Mouse (Mus musculus): ENCODE data around the gene Snx29. TPM values are rescaled to one million over a fixed set of nuclear protein-coding genes. Genes with fewer than 3 reads are reported as not detected.

Snx29 gene
- total RNA-seq, 2 experiments from 2014 or later: 6.2 to 9.0 TPM

DNA sequence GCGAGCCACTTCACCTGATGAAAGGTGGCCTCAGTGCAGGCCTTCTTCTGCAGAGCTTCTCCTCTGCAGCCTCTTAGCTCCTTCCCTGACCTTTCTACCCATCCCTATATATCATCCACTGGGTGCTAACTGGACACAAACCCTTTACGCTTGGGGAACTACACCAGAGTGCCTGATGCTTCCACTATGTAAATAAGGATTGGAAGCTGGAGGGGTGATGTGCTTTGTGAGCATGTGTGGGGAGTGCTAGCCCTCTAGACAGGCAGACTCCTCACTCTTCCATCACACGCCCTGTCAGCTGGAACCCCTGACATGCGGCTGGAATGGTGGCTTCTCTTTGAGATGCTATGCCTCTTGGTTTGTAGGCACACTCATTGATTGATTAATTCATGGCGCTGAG is 370.0 kb downstream of the Snx29 start:
- ATAC-seq (replicated peaks; ENCODE audit: low FRiP score, poor library complexity, severe bottlenecking): no peak

DNA sequence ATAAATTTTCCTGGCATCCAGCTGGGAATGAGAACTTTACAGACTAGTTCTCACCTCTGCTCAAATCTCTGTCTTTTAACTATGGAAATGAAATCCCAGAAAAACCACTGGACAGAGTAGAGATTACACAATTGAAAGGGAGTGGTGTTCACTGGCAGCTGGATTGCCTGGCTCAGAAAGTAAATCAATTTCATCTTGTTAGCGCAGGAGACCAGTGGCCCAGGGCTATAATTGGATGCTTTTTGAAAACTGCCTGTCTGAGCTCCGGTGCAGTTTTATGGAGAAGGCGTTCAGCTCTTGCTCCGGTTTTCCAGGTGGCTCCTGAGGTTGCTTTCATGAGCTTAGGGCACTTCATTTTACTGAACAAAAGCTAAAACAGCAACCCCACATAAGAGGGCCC is 371.7 kb downstream of the Snx29 start:
- ATAC-seq (replicated peaks; ENCODE audit: low FRiP score, poor library complexity, severe bottlenecking): no peak

DNA sequence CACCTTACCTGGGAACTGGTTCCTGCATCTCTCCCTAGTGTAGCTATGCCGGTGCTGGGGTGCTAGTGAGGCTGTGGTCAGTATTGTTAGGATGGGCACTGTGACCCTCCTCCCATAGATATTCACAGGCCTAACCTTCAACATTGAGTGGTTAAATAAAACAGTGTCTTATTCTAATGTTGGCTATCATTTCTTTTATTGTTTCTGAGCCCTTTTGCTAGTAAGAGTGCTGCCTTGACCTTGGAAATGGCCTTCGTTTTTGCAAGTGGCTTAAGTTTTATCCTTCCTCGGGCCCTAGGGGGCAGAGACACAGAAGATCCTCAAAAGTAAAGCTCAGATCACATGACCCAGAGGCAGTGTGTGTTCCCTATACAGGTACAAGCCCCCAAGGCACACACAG is 374.1 kb downstream of the Snx29 start:
- no peak for ATAC-seq (replicated peaks; ENCODE audit: low FRiP score, poor library complexity, severe bottlenecking)

DNA sequence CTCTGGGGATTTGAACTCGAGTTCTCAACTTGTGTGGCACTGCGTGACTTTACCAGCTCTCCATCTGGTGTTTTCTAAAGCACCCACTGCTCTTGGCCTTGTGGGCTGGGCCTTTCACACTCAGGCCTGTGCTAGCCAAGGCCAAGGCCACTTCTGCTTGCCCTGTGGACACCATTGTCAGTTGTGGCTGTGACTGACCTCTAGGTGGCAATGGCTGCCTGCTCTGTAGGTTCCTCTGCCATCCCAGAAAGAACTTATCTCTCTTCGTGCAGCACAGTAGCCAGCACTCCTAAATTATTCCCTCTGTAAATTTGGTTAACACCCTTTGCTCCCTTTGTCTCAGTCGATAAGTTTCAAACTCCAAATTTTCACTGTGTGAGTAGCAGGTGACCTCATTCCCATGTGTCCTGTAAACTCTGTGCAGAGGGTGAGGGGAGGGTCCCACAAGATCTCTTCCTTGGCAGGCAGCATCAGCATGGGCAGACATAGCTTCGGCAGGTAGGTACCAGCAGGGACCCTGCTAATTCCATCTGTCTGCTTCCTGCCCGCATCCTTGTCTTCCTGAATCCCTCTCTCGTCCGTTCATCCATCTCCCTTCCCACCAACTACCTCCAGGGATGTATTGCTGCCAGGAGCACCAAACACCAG is 375.1 kb downstream of the Snx29 start:
- no peak for ATAC-seq (replicated peaks; ENCODE audit: low FRiP score, poor library complexity, severe bottlenecking)

DNA sequence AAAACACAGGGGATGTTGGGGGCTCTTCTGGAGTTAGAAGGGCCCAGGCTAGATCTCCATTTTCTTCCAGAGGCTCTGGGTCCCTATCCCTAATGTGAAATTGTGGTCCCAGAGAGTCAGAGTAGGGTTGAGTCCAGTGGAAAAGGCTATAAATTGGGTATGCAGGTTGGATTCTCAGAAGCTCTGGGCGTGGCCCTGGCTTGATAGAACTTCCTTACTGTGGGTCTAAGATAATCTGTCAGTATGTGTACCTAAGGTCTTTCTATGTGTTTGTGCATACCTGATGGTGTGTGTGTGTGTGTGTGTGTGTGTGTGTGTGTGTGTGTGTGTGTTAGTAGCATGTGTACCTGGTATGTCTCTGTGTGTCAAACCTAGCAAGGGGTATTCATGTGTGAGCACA is 378.9 kb downstream of the Snx29 start:
- ATAC-seq (replicated peaks; ENCODE audit: low FRiP score, poor library complexity, severe bottlenecking): no peak

DNA sequence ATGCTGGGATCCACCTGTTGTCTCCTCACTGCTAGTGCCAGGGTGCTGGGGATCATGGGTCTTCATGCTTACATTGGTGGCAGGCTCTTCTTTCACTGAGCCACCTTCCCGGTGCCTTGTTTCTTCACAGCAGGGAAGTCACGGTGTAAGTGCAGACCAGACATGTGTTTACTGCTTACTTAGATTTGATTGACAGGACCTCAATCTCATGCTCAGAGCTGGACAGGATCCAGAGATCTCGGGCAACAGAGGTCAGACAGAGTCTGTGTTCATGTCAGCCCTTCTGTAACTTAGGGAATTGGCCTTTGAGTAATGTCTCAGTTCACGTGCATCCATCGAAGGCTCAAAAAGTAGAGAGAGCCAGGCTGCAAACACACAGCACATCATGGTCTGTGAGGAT is 381.4 kb downstream of the Snx29 start:
- no peak for ATAC-seq (replicated peaks; ENCODE audit: low FRiP score, poor library complexity, severe bottlenecking)

DNA sequence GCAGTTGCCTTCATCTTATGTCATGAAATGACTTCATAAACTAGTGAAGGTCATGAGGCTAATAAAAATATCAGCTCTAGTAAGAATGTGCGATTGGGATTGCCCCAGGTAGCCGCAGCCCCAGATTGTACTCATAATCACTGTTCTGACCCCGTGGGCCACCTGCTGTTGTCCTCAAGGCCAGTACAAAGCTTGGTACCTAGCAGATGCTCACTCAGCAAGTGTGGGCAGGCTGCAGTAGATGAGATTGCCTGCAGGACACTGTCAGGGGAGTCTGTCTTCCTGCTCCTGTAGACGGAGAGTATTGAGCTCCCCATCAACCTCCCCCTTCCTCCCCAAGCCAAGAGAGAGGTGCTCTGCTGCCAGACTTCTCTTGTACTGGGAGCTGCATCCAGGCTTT is 382.7 kb downstream of the Snx29 start:
- no peak for ATAC-seq (replicated peaks; ENCODE audit: low FRiP score, poor library complexity, severe bottlenecking)

DNA sequence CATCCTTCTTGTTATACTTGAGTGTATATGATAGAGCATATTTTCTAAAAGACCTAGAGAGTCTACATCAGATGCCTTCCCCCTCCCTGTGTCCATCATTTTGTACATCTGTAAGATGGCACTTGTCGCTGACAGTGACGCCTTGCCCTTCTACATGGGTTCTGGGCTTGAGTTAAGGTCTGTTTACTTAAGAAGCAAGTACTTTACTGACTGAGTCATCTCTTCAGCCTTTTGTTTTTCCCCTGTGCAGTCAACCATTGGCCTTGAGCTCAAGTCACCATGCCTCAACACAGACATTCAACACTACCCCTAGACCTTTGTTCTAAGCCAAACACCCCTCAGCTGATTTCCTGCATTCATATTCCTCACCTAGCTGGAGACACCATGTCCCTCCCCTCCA is 385.4 kb downstream of the Snx29 start:
- no peak for ATAC-seq (replicated peaks; ENCODE audit: low FRiP score, poor library complexity, severe bottlenecking)

DNA sequence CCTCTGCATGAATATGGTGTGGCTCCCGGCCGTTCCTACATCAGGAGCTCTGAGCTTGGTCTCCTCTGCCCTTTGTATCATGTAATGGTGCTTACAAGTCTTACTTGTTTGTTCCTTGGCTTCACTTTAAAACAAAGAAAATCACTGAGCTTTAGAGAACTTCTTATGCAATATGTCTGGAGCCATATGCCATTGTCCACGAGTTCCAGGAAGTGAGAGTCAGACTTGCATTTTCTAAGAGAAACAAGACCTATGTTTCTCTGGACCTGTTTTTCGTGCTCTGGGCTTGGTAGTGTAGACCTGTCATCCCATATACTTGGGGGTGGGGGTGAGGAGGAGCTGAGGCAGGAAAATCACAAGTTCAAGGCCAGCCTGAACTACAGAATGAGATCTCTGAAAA is 386.7 kb downstream of the Snx29 start:
- no peak for ATAC-seq (replicated peaks; ENCODE audit: low FRiP score, poor library complexity, severe bottlenecking)

DNA sequence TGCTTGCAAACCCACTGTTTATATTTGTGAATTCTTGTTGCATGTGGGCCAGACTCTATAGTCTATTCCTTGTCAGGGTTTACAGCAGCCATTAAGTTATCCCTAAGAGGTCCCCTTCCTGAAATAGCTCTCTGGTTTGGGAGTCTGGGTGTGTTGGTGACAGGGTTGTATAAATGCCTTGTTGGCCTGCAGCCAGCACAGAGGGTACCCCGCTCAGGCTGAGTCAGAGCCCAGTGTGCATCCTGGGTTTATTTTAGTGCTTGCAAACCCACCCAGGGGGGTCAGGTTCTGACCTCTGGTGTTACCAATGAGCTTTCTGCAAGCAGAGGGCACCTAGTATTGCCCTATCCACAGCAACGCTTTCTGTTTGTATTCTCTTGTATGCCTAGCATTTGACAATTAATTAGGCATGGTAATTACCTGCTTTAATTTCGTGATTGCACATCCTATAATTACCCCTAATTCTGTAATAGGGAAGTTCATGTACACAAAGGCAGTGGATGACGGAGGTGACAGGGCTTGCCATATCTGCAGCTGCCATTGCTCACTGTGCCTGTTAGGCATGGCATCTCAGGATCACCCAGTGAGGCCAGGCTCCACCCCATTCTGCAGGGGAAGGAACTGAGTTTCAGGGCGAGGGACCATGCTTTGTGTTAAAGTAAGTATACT is 387.4 kb downstream of the Snx29 start:
- ATAC-seq (replicated peaks; ENCODE audit: low FRiP score, poor library complexity, severe bottlenecking): no peak

DNA sequence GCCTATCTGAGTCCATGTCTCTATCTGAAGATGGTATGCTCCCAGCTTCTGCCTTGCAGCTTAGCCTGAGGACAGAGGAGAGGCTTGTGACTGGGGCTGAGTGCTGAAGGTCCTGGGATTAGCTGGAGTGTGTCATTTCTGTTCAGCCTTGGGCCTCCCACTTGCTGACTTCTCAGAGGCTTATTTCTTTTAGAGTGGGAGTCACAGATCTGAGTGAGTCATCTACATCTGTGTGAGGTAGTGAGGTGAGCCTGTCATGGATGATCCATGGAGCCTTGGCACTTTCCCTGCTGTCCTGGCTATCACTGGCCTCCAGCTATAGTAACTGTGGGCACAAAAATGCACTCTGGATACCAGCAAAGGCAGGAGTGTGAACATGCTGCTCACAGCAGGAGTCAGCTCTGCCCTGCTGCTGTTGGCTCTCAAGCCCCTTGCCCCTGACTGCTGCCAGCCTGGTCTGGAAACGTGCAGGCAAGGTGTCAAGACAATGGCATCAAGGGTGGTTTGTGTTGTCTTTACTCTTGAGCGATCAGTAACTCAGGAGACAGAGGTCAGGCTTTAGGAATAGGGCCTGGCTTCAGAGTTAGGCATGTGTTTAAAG is 390.7 kb downstream of the Snx29 start:
- ATAC-seq (replicated peaks; ENCODE audit: low FRiP score, poor library complexity, severe bottlenecking): no peak

DNA sequence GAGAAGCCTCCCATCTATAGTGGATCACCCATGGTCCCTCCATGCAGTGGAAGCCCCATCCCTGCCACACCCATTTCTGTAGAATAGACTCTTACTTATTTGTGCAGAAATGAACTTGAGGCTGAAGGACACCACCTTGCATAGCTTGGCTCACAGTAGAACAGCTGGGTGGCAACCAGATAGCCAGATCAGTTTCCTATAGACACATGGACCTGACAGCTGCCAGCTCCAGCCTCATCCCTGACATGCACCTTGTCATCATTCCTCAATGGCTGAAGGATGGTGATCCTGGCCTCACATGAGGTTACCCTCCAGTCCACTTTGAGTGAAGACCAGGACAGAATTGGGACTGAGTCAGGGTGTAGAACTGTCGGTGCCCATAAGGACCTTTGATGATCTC is 394.2 kb downstream of the Snx29 start:
- ATAC-seq (replicated peaks; ENCODE audit: low FRiP score, poor library complexity, severe bottlenecking): no peak

DNA sequence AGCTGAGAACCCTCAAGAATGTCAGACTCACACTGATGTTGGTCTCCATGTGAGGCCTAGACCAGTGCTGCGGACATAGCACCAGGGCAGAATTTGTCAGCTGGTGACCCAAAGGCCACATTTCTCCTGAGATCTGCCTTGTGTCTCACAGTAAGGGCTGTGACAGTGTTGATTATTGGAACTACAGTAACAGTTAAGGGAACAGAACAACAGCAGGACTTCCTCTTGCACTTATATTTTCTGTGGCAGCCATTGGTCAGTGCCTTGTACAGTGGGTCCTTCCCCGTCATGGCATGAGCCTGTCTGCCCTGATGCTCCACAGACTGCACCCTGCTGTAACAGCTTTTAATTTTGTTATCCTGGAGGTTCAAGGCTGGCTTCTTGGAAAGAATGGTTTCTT is 403.2 kb downstream of the Snx29 start:
- ATAC-seq (replicated peaks; ENCODE audit: low FRiP score, poor library complexity, severe bottlenecking): no peak

DNA sequence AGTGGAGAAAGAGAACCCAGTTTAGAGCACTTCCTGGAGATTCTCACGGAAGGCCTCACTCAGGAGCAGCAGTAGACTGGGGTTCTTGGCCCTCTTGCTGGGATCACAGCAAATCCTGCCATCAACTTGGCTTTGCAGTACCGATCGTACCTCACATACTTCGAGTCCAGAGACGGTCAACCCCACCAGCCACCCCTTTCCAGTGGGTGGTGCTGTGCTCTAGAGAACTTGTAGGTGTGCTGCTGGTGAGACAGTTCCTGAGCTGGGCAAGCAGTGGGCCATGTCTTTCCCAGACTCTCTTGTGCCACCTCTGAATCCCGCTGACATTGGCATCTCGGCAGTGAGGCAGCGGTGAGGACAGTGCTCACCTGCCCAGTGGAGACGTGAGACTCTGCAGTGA is 404.6 kb downstream of the Snx29 start:
- no peak for ATAC-seq (replicated peaks; ENCODE audit: low FRiP score, poor library complexity, severe bottlenecking)

DNA sequence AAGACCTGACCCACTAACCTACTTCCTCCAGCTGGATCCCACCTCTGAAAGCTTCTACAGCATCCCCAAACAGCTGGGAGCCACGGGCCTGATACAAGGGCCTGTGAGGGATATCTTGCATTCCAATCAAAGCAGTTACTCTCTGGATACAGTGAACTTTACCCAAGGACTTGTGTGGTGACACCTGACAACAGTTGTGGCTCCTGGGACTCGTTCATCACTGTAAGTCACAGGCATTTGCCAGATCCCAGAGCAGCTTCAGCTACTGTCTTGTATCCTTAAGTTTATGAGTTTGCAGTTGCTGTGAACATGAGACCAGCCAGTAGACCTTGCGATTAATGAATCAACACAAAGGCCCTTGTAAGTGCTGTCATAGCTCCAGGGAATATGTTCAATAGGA is 405.4 kb downstream of the Snx29 start:
- ATAC-seq (replicated peaks; ENCODE audit: low FRiP score, poor library complexity, severe bottlenecking): no peak

DNA sequence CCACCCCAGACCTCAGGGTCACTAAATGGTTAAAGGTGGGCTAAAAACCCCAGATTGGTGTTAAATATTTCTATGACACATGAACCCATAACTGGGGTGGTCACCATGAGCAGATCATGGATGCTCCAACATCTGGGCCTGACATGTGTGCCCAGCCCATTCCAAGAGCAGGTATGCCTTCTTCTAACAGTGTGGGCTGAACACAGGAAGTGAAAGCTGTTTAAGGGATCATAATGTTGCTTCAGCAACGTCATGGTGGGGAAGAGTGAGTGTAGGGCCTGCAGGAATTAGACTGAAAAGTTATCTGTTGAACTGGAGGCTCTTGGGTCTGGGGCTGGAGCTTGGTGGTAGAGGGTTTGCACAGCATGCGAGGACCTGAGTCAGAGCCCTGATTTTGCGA is 405.9 kb downstream of the Snx29 start:
- ATAC-seq (replicated peaks; ENCODE audit: low FRiP score, poor library complexity, severe bottlenecking): no peak

DNA sequence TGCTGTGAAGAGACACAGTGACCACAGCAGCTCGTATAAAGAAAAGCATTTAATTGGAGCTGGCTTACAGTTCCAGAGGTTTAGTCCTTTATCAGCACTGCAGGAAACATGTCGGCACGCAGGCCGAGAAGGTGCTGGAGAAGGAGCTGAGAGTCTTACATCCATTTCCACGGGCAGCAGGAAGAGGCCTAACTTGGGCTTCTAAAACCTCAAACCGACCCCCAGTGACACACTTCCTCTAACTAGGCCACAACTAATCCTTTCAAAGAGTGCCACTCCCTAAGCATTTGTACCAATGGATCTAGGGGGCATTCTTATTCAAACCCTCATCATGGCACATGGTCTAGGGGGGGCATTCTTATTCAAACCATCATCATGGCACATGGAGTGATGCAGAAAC is 406.4 kb downstream of the Snx29 start:
- ATAC-seq (replicated peaks; ENCODE audit: low FRiP score, poor library complexity, severe bottlenecking): no peak

DNA sequence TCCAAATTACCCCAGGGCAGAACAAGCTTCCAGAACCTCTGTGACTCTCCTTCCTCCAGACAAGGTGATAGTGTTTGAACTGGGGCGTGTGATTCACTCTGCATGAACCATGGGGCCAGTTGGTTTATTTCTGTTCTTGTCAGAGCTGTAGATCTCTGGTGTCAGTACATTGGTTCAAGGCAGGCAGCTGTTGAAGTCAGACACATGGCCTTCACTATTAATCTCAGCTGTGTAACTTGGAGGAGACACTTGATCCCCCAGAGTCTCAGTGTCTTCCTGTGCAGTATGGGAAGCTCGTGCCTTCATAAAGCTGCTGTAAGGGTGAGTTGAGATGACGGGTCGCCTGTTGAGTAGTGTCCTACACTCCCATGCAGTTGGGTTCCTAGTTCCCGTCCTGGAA is 407.1 kb downstream of the Snx29 start:
- ATAC-seq (replicated peaks; ENCODE audit: low FRiP score, poor library complexity, severe bottlenecking): no peak

DNA sequence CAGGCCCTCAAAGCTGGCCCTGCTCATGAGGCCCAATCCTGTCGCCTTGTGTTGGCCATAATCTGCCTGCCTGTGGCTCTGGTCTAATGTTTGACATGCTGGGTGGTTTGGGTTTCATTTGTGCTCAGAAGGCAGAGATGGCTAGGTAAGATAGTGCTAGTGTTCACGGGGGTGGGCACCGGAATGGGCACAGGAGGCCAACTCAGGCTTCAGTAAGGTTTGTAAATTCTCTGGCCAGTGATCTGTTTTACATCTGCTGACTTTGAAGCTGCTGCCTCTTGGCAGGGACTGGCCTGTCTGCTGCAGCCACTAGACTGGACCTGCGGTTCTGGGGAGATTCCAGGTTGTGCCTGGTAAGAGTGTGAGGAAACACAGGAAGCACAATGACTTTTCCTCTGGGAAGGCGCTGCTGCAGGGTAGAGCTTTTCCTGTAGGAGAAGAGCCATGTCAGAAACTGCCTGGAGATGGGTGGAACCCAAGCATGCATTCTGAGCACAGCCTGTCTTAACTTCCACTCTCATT is 408.4 kb downstream of the Snx29 start:
- ATAC-seq (replicated peaks; ENCODE audit: low FRiP score, poor library complexity, severe bottlenecking): no peak

DNA sequence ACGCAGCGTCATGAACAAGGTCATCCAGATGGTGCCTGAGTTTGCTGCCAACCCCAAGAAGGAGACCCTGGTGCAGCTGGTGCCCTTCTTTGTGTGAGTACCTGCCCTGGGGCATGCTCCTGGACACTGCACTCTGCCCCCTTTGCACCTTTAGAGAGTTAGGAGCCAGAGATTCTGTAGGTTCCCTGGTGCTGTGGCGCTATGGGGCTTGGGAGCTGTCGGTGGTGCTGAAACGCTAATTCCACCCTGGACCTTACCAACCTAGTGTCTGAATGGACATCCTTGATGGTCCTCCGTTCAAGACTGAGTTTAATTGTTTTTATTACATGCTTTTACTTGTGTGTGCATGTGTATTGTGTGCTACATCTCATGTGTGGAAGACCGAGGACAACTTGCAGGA is 415.6 kb downstream of the Snx29 start:
- ATAC-seq (replicated peaks; ENCODE audit: low FRiP score, poor library complexity, severe bottlenecking): no peak

DNA sequence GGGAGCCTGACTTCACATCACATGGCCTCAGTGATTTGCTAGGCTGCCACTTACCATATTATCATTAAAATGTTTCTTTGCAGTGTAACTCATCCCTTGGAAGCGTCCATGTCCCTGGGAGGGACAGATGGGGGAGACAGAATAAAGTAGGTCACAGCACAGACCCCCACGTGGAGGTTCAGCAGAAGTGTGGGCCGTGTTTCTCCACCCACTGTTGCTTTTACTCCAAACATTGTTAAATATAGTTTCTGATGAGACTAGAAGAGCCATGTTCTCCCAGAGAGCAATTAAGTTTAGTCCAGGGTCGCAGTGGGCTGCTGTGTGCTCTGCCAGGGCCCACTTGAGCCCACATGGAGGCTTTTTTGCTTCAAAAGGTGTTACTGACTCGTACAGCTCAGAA is 419.2 kb downstream of the Snx29 start:
- ATAC-seq (replicated peaks; ENCODE audit: low FRiP score, poor library complexity, severe bottlenecking): no peak
